Mouse (Mus musculus) spleen, adult 2 months (tissue): Measurements from ENCODE around the gene Il20. TPM values are rescaled to one million over a fixed set of nuclear protein-coding genes. Genes with fewer than 3 reads are reported as not detected.

Source experiments
- DNase-seq, 2 experiments: peaks; one replicate each; pipeline versions ENCODE4 v3.0.0 to v3.0.0-alpha.2; 2012 to 2021; ENCODE audit warnings: low spot score in 2 of 2, low read depth in 1 of 2
- H3K27ac ChIP-seq: fragments of 200-500 bp; 2 replicates; pipeline ENCODE4 v1.5.1; 2012; ENCODE audit warnings: low read length, inconsistent platforms; ENCODE audit not compliant: insufficient read depth
- H3K27me3 ChIP-seq: fragments of 200-500 bp; 2 replicates; pipeline ENCODE4 v1.6.1; 2012; ENCODE audit warnings: mild to moderate bottlenecking, moderate library complexity, low read length, inconsistent platforms; ENCODE audit not compliant: control insufficient read depth, insufficient read depth
- H3K36me3 ChIP-seq: fragments of 200-500 bp; 2 replicates; pipeline ENCODE4 v1.6.1; 2012; ENCODE audit warnings: mild to moderate bottlenecking, low read length, inconsistent platforms; ENCODE audit not compliant: control insufficient read depth, insufficient read depth
- H3K4me1 ChIP-seq: fragments of 200-500 bp; 2 replicates; pipeline ENCODE4 v1.6.1; 2011; ENCODE audit warnings: inconsistent platforms; ENCODE audit not compliant: control insufficient read depth, insufficient read depth, insufficient read length
- H3K4me3 ChIP-seq: fragments of 200-500 bp; 2 replicates; pipeline ENCODE4 v1.5.1; 2011; ENCODE audit warnings: mild to moderate bottlenecking, inconsistent platforms; ENCODE audit not compliant: insufficient read depth, insufficient read length; ENCODE audit errors: extremely low read depth
- CTCF ChIP-seq: fragments of 200-500 bp; IDR thresholded peaks from 2 replicates; pipeline ENCODE4 v1.5.1; 2011; ENCODE audit warnings: mild to moderate bottlenecking, inconsistent platforms; ENCODE audit not compliant: insufficient read depth, insufficient read length, insufficient replicate concordance; ENCODE audit errors: extremely low read depth
- POLR2A ChIP-seq: fragments of 200-500 bp; IDR thresholded peaks from 2 replicates; pipeline ENCODE4 v1.6.1; 2011; ENCODE audit warnings: low read depth, low read length, inconsistent platforms
- WGBS: fragments of 180-500 bp; shearing (Covaris S2); methylation state at CpG from one replicate; pipeline ENCODE4 v1.1.7; 2018; 5-methylcytosine and 5-hydroxymethylcytosine counted together
- polyA plus RNA-seq: library from polyadenylated mRNA; depleted of rRNA; stranded (reverse); fragments of >200 nt; gene quantifications from 2 replicates; pipeline ENCODE4 v1.2.3, GENCODE M21; 2012; rRNA removed

Gene Il20
- not detected in 2 replicates for polyA plus RNA-seq

DNA sequence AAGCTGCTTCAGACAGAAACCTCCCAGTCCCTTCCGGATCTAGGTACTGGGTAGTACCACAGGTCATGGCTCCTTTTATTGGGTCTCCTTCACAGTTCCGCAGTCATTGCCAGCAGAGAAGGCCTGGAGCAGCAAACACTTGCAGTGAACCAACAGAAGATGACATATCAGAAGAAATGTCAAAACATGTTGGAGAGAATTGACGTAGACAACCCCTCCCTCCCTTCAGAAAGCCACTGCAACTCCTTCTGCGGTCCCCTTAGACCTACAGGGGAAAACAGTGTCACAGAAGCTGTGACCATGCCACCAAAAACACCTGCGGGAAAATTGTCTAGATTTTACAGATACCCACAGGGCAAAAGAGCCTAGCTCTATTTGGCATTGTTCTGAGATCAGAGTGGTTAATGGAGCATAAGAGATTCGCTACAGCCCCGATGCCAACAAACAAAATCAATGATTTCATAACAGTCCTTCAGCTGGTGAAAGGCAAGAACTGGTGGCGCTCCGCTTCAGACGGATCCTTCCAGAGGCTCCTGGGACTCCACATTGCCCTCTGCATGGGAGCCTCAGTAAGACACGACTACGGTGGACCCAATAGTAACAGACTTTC, at the start of gene Il20:
Il20 (minus strand) TSS at position 51 of the 610 bp plus-strand sequence.
- no peak within 1 kb of the TSS for H3K27ac ChIP-seq
- no peak for TF ChIP-seq CTCF
- no peak for TF ChIP-seq POLR2A
- H3K4me3 ChIP-seq: no peak within 1 kb of the TSS
- H3K36me3 ChIP-seq: no peaks in the 10 kb centered on the region
- no peaks in the 10 kb centered on the region for H3K27me3 ChIP-seq
- no peak for DNase-seq
- WGBS: 89% methylated on average over 12 of the region's 12 CpGs
- H3K4me1 ChIP-seq: no peaks in the 10 kb centered on the region

DNA sequence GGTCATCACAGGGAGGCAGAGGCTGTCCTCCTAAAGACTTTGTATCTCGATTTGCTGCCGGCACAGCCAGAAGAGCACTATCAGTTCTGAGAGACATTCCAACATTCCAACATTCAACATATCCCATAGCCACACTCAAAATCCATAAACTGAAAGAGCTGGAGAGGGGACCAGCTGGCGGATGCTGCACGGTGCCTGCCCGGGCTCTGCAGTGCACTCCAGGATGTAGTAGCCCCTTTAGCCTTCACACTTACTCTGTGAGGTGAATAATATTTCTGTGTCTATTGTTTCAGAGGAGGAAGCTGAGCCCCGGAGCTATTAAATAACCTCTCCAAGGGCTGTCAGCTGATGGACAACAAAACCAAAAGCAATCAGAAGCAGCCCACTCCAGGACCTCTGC, 35.7 kb upstream of the Il20 start:
- DNase-seq: no peak
- H3K36me3 ChIP-seq: no peaks in the 10 kb centered on the region
- no peaks in the 10 kb centered on the region for H3K27me3 ChIP-seq
- H3K4me3 ChIP-seq: no peak overlapping the region
- 59% methylated on average over 6 of the region's 6 CpGs for WGBS
- H3K4me1 ChIP-seq: no peaks in the 10 kb centered on the region
- H3K27ac ChIP-seq: no peak overlapping the region
- no peak for TF ChIP-seq POLR2A
- no peak for TF ChIP-seq CTCF

GRCm38 (mm10) chr1:130941801-130942200, 30.6 kb upstream of the Il20 start:
- 74% methylated on average over 3 of the region's 3 CpGs for WGBS
- Histone ChIP-seq H3K27me3 (no peaks in the 10 kb centered on the region), H3K36me3 (no peaks in the 10 kb centered on the region), H3K4me1 (no peaks in the 10 kb centered on the region), H3K4me3 (no peak overlapping the region), H3K27ac (no peak overlapping the region)
- no peak for TF ChIP-seq CTCF
- no peak for TF ChIP-seq POLR2A
- no peak for DNase-seq

GRCm38 (mm10) chr1:130940065-130940687, 28.9 kb upstream of the Il20 start, which contains the start of gene Il19:
TSS of gene Il19 (minus strand) at chr1:130940115.
- Histone ChIP-seq H3K27me3 (no peaks in the 10 kb centered on the region), H3K27ac (no peak within 1 kb of the TSS), H3K4me1 (no peaks in the 10 kb centered on the region), H3K36me3 (no peaks in the 10 kb centered on the region), H3K4me3 (no peak within 1 kb of the TSS)
- DNase-seq: no peak
- TF ChIP-seq POLR2A: no peak
- no peak for TF ChIP-seq CTCF
- WGBS: 74% methylated on average over 4 of the region's 4 CpGs

- WGBS: 92% methylated on average over 7 of the region's 7 CpGs
- H3K4me3 ChIP-seq: no peak overlapping the region
- TF ChIP-seq CTCF (no peak), POLR2A (no peak)
- H3K4me1 ChIP-seq: no peaks in the 10 kb centered on the region
- H3K27ac ChIP-seq: no peak overlapping the region
- no peaks in the 10 kb centered on the region for H3K36me3 ChIP-seq
- no peak for DNase-seq
- H3K27me3 ChIP-seq: no peaks in the 10 kb centered on the region
Measured at GRCm38 (mm10) chr1:130938192-130938591, 26.9 kb upstream of the Il20 start.

- no peak for DNase-seq
- Histone ChIP-seq H3K27me3 (no peaks in the 10 kb centered on the region), H3K27ac (no peak overlapping the region), H3K4me1 (no peaks in the 10 kb centered on the region), H3K36me3 (no peaks in the 10 kb centered on the region), H3K4me3 (no peak overlapping the region)
- TF ChIP-seq CTCF (no peak), POLR2A (no peak)
- WGBS: 88% methylated on average over 4 of the region's 4 CpGs
Measured at GRCm38 (mm10) chr1:130937170-130937569, 25.9 kb upstream of the Il20 start.

DNA sequence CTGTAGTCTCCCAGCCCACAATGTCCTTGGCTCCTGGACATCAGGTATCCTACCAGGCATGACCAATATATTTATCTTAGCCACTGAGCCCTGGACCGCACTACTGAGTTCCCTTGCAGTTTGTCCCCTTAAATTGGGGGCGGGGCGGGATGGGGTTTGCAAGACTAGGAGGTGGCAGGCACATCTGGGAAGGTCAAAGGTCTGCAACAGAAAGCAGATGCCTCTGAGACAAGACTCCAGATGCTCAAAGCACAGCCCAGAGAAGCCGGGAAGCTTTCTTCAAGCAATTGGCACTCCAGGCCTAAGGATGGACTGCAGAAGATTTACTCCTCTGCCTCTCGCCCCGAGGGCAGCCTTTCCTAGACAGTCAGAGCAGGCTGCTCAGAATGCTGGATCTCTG, 25.1 kb upstream of the Il20 start:
- TF ChIP-seq CTCF (no peak), POLR2A (no peak)
- Histone ChIP-seq H3K27me3 (no peaks in the 10 kb centered on the region), H3K4me1 (no peaks in the 10 kb centered on the region), H3K4me3 (no peak overlapping the region), H3K36me3 (no peaks in the 10 kb centered on the region), H3K27ac (no peak overlapping the region)
- 85% methylated on average over 6 of the region's 6 CpGs for WGBS
- DNase-seq: no peak
